In genomic region chr8:126590024-126590529, GRCm38 (mm10) we compare ENCODE assay signal across 8 mouse cellular contexts. TPM values are rescaled to one million over a fixed set of nuclear protein-coding genes. Genes with fewer than 3 reads are reported as not detected.
DNase-seq lines count a peak whose midpoint lies in the region; ATAC-seq and TF ChIP-seq lines count a peak whose summit lies in the region.

No protein-coding gene starts in this region.

- peak overlapping the region; percentile 67 for H3K27ac ChIP-seq in testis, adult 2 months (ENCODE audit: control insufficient read depth, insufficient read depth, low read depth, low read length)
- H3K27ac ChIP-seq in heart, embryonic 10.5 days: peak overlapping the region; percentile 86
- H3K27ac ChIP-seq in kidney, embryonic 14.5 days (ENCODE audit: low read depth, low read length): peak overlapping the region; percentile 73

- no peak for TF ChIP-seq POLR2A in testis, adult 2 months (IDR thresholded peaks at IDR 0.05; ENCODE audit: control insufficient read depth, low read depth, low read length)

- H3K4me3 ChIP-seq in testis, adult 2 months (ENCODE audit: control insufficient read depth, low read depth, low read length): peak overlapping the region; percentile 54
- peak overlapping the region; percentile 100 for H3K4me3 ChIP-seq in heart, embryonic 10.5 days
- peak overlapping the region; percentile 100 for H3K4me3 ChIP-seq in kidney, embryonic 14.5 days (ENCODE audit: low read length)

- no peak for DNase-seq in testis, postnatal 10 days (ENCODE audit: low spot score)
- DNase-seq in cerebellum, postnatal 25 days: peak; percentile 54 to 60
- peak; percentile 89 for DNase-seq in heart, embryonic 10.5 days (ENCODE audit: low spot score)
- peak; percentile 67 for DNase-seq in lung, postnatal 14 days
- DNase-seq in spleen, postnatal 10 days (ENCODE audit: low spot score in 2 of 2): peak; percentile 66 to 78
- no peak for DNase-seq in embryo, embryonic 9.5 days (ENCODE audit: extremely low spot score)

- H3K4me2 ChIP-seq in kidney, embryonic 14.5 days (replicated peaks; ENCODE audit: low read depth, low read length): peak overlapping the region; percentile 94

- H3K27me3 ChIP-seq in testis, adult 2 months (ENCODE audit: control insufficient read depth, insufficient read depth, low read length): no peaks in the 10 kb centered on the region
- H3K27me3 ChIP-seq in heart, embryonic 10.5 days (ENCODE audit: insufficient read depth, poor library complexity, severe bottlenecking): no peaks in the 10 kb centered on the region
- no peaks in the 10 kb centered on the region for H3K27me3 ChIP-seq in kidney, embryonic 14.5 days (ENCODE audit: control insufficient read depth, insufficient read depth, low read length)

- H3K9ac ChIP-seq in kidney, embryonic 14.5 days (ENCODE audit: low read depth, low read length): peak overlapping the region; percentile 100

- H3K4me1 ChIP-seq in testis, adult 2 months (ENCODE audit: control insufficient read depth, insufficient read depth, low read length): peaks cover 25% of the 10 kb centered on the region
- peaks cover 48% of the 10 kb centered on the region for H3K4me1 ChIP-seq in heart, embryonic 10.5 days
- peaks cover 39% of the 10 kb centered on the region for H3K4me1 ChIP-seq in kidney, embryonic 14.5 days (ENCODE audit: control insufficient read depth, insufficient read depth, low read length)

- no peak for ATAC-seq in kidney, embryonic 14.5 days (ENCODE audit: low FRiP score, low TSS enrichment)

- 8% methylated on average over 14 of the region's 14 CpGs for WGBS in heart, embryonic 10.5 days
- under 1% methylated on average over 14 of the region's 14 CpGs for WGBS in kidney, embryonic 14.5 days

- no peaks in the 10 kb centered on the region for H3K9me3 ChIP-seq in heart, embryonic 10.5 days
- no peaks in the 10 kb centered on the region for H3K9me3 ChIP-seq in kidney, embryonic 14.5 days (ENCODE audit: control insufficient read depth, low read length)

- H3K36me3 ChIP-seq in testis, adult 2 months (ENCODE audit: control insufficient read depth, insufficient read depth, low read length): no peaks in the 10 kb centered on the region
- H3K36me3 ChIP-seq in heart, embryonic 10.5 days: peaks cover 32% of the 10 kb centered on the region
- peaks cover 55% of the 10 kb centered on the region for H3K36me3 ChIP-seq in kidney, embryonic 14.5 days (ENCODE audit: control insufficient read depth, insufficient read depth, low read length)

- TF ChIP-seq CTCF in testis, adult 2 months (IDR thresholded peaks at IDR 0.05; ENCODE audit: control insufficient read depth, insufficient read depth, insufficient replicate concordance, low read depth, low read length): no peak

RNA-seq across cellular contexts. Expression of gene Irf2bp2, which starts 3.7 kb away (rescaled TPM):
- 3.3 and 3.8 TPM in 2 replicates for polyA plus RNA-seq in testis, adult 2 months (2012; rRNA removed)
- 4.6 and 6.5 TPM in 2 replicates for polyA plus RNA-seq in heart, embryonic 10.5 days (2016; fragmentation: Nextera tagmentation; extraction: Ambion mirVana)
- polyA plus RNA-seq in kidney, embryonic 14.5 days (2014; fragmentation: Nextera tagmentation; extraction: Ambion mirVana): 11.6 and 14.6 TPM in 2 replicates

Comparison
In these comparisons a context has a peak if more than half of its experiments do, and no peak if none do; other contexts are left out.
1. DNase-seq: peak in cerebellum, postnatal 25 days (2 of 2), heart, embryonic 10.5 days (single experiment), lung, postnatal 14 days (single experiment) and spleen, postnatal 10 days (2 of 2); none in testis, postnatal 10 days (single experiment) and embryo, embryonic 9.5 days (single experiment).
2. Peak in every context shown above with its lines, with median percentiles within 50 percentile points of each other: H3K27ac ChIP-seq and H3K4me3 ChIP-seq.